Mouse (Mus musculus) forebrain, embryonic 11.5 days (tissue): ENCODE results near the gene Fndc11. TPM values are rescaled to one million over a fixed set of nuclear protein-coding genes. Genes with fewer than 3 reads are reported as not detected.
A peak's percentile ranks its signal among the peaks of the same experiment; 100 is the strongest.

Source experiments
- ATAC-seq: fragments of 200-750 bp; cut with Nextera tagmentation; replicated peaks from 2 replicates; pipeline ENCODE4 v1.8.0; 2017; ENCODE audit warnings: moderate TSS enrichment; ENCODE audit not compliant: low FRiP score
- DNase-seq: peaks from one replicate; pipeline ENCODE4 v3.0.0-alpha.2; 2017; ENCODE audit warnings: low spot score
- H3K27ac ChIP-seq: fragments of 300-500 bp; sonication (generic); 2 replicates; pipeline ENCODE4 v1.5.1; 2014; ENCODE audit warnings: low read depth, low read length
- H3K27me3 ChIP-seq: fragments of 300-500 bp; sonication (generic); 2 replicates; pipeline ENCODE4 v1.6.1; 2014; ENCODE audit warnings: mild to moderate bottlenecking, low read length, mixed read lengths; ENCODE audit not compliant: control insufficient read depth, insufficient read depth
- H3K36me3 ChIP-seq: fragments of 300-500 bp; sonication (generic); 2 replicates; pipeline ENCODE4 v1.6.1; 2014; ENCODE audit warnings: mild to moderate bottlenecking, low read length, moderate library complexity, mixed read lengths; ENCODE audit not compliant: control insufficient read depth, insufficient read depth
- H3K4me1 ChIP-seq: fragments of 300-500 bp; sonication (generic); replicated peaks from 2 replicates; pipeline ENCODE4 v1.6.1; 2014; ENCODE audit warnings: low read length, mixed read lengths; ENCODE audit not compliant: control insufficient read depth, insufficient read depth
- H3K4me2 ChIP-seq: fragments of 300-500 bp; sonication (generic); 2 replicates; pipeline ENCODE4 v1.6.1; 2014; ENCODE audit warnings: low read depth, mild to moderate bottlenecking, low read length, moderate library complexity, mixed read lengths; ENCODE audit not compliant: severe bottlenecking
- H3K4me3 ChIP-seq: fragments of 300-500 bp; sonication (generic); 2 replicates; pipeline ENCODE4 v1.5.1; 2014; ENCODE audit warnings: low read depth, low read length
- H3K9ac ChIP-seq: fragments of 300-500 bp; sonication (generic); 2 replicates; pipeline ENCODE4 v1.6.1; 2014; ENCODE audit warnings: low read length
- H3K9me3 ChIP-seq: fragments of 300-500 bp; sonication (generic); 2 replicates; pipeline ENCODE4 v1.6.1; 2016; ENCODE audit warnings: low read length, mixed read lengths; ENCODE audit not compliant: control insufficient read depth
- WGBS: fragments of 180-500 bp; shearing (Covaris S2); extraction: QIAGEN DNeasy Blood & Tissue Kit; methylation state at CpG from one replicate; pipeline ENCODE4 v1.1.7; 2014; 5-methylcytosine and 5-hydroxymethylcytosine counted together
- polyA plus RNA-seq: library from polyadenylated mRNA; unstranded; fragments of >200 nt; fragmentation: Nextera tagmentation; extraction: Ambion mirVana; gene quantifications from 2 replicates; pipeline ENCODE4 v1.2.1, GENCODE M21; 2014

Fndc11 gene
- polyA plus RNA-seq = 0.24 TPM in 1 of 2 replicates, not detected in the other

DNA sequence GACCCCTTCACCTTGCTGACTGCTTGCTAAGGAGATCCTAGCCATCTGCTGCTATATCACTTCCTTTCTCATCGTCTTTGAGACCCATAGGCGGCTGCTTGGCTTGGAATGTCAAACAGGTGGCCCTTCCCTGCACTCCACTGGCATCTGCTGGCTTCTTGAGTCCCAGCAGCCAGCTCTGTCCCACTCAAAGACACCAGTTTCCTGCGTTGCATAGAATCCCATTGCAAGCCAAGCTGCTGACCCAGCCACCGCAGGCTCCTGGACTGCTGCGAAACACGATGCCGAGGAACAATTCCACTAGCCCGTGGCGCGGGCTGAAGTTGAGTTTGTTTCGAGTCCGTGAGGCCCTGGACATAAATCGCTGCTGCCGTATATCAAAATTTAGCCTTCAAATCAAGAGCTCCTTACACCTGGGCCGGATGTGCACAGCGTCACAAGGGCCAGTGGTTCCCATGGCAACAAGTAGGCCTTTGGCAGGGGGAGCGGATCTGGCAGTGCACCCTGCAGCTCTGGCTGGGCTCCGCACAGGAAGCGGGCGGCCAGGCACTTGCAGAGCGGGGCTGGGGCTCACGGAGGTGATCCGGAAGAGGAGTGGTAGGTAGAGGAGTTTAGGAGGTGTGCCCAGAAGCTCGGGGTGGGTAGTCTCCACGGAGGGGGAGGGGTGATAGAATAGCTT lies at the start of gene Fndc11:
Gene Fndc11 (plus strand): TSS at position 476 of the 679 bp plus-strand sequence.
- no peaks in the 10 kb centered on the region for H3K9me3 ChIP-seq
- 4% methylated on average over 25 of the region's 25 CpGs for WGBS
- H3K4me3 ChIP-seq = peak within 1 kb of the TSS; percentile 26
- peak; percentile 76 for DNase-seq
- no peak within 1 kb of the TSS for H3K27ac ChIP-seq
- no peaks in the 10 kb centered on the region for H3K36me3 ChIP-seq
- H3K27me3 ChIP-seq = no peaks in the 10 kb centered on the region
- peak; percentile 87 for ATAC-seq
- peak within 1 kb of the TSS; percentile 67 for H3K4me2 ChIP-seq
- H3K4me1 ChIP-seq = peaks cover 7% of the 10 kb centered on the region; the same call in 1 of the 2 replicates
- peak within 1 kb of the TSS; percentile 52 for H3K9ac ChIP-seq

DNA sequence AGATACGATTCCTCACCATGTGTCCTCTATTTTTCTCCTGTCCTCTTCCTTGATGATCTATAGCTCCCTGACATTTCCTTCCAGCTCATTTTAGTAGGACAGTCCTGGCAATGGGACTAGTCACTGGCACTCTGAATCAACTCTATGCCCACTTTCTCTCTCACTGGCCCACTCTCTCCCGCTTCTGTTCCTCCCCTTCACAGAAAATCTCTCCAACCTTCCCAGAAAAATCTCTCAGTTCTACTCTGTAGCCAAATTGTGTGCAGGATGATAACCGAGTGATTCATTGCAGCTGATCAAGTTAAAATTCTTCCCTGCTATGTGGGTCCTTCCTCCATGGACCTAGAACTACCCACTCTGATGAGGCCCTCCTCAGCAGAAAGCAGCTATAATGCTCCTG lies 45.2 kb upstream of the Fndc11 start:
- H3K27me3 ChIP-seq = no peaks in the 10 kb centered on the region

DNA sequence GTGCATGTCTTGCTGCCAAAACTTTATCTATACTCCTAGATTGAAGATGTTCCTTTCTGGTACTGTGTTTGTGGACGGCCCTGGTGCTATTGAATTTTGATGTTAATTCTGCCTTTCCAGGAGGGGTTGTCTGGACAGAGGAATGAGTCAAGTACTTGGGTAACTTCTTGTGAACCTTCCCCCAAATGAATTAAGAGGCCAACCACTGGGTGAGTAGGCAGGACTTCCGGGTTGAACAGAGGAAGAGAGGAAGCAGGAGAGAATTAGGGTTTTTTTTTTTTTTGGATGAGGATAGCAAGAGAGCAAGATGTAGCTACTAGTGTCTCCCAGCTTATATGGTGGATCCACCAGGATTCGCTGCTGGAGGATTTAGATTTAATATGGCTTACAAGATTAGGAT lies 41.8 kb upstream of the Fndc11 start:
- Histone ChIP-seq H3K27ac (no peak overlapping the region), H3K9me3 (no peaks in the 10 kb centered on the region), H3K4me3 (no peak overlapping the region), H3K4me1 (no peaks in the 10 kb centered on the region), H3K27me3 (no peaks in the 10 kb centered on the region), H3K9ac (no peak overlapping the region), H3K4me2 (no peak overlapping the region), H3K36me3 (no peaks in the 10 kb centered on the region)
- WGBS = 79% methylated on average over 3 of the region's 3 CpGs
- DNase-seq (no peak), ATAC-seq (no peak)

More for the DNA sequence above, 45.2 kb upstream of the Fndc11 start:
- 90% methylated on average over 3 of the region's 3 CpGs for WGBS
- H3K36me3 ChIP-seq = no peaks in the 10 kb centered on the region
- H3K4me3 ChIP-seq = no peak overlapping the region
- no peaks in the 10 kb centered on the region for H3K4me1 ChIP-seq
- no peak overlapping the region for H3K9ac ChIP-seq
- DNase-seq = no peak
- ATAC-seq = no peak
- H3K9me3 ChIP-seq = no peaks in the 10 kb centered on the region
- no peak overlapping the region for H3K4me2 ChIP-seq
- no peak overlapping the region for H3K27ac ChIP-seq

DNA sequence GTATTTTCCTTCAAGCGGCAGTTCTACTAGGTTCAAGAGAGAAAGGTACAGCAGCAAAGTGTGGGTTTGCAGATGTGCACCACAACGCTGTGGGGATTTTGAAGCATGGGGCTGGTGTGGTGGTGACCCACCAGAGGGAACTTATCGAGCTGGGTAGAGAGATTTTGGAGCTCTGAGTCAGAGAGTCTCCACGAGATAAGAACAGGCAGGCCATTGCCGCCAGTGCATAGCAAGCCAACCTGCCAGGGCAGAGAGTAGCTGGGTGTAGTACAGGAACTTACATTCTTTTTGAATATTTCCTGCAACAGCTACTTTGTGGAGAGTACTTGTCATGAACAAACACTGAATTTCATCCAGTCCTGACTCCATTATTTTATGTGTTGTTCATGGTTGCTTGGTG lies 41.3 kb upstream of the Fndc11 start:
- no peaks in the 10 kb centered on the region for H3K4me1 ChIP-seq
- no peak for ATAC-seq
- no peak overlapping the region for H3K27ac ChIP-seq
- no peaks in the 10 kb centered on the region for H3K9me3 ChIP-seq
- H3K4me3 ChIP-seq = no peak overlapping the region
- H3K9ac ChIP-seq = no peak overlapping the region
- no peaks in the 10 kb centered on the region for H3K36me3 ChIP-seq
- WGBS = 91% methylated on average over 5 of the region's 5 CpGs
- H3K27me3 ChIP-seq = no peaks in the 10 kb centered on the region
- H3K4me2 ChIP-seq = no peak overlapping the region
- DNase-seq = no peak

DNA sequence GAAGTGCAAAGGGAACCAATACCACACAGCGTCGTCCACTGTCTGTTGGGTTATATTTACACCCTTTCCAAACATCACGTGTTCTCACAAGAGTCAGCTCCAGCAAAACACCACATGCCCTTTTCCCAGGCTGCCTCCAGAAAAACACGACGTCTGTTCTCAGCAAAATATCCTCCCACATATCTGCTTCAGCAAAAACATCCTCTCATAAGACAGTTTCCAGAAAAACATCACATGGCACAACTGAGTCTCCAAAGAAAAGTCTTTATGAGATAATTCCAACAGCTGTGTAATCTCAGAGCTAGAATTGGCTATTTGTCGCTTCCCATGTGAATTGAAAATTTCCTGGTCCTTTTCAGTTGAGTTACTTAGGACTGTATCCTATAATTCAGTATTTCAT lies 38.9 kb upstream of the Fndc11 start:
- Histone ChIP-seq H3K27me3 (no peaks in the 10 kb centered on the region), H3K27ac (no peak overlapping the region), H3K36me3 (no peaks in the 10 kb centered on the region), H3K4me2 (no peak overlapping the region), H3K9ac (no peak overlapping the region), H3K4me1 (no peaks in the 10 kb centered on the region), H3K4me3 (no peak overlapping the region), H3K9me3 (no peaks in the 10 kb centered on the region)
- DNase-seq (no peak), ATAC-seq (no peak)
- 84% methylated on average over 6 of the region's 6 CpGs for WGBS

DNA sequence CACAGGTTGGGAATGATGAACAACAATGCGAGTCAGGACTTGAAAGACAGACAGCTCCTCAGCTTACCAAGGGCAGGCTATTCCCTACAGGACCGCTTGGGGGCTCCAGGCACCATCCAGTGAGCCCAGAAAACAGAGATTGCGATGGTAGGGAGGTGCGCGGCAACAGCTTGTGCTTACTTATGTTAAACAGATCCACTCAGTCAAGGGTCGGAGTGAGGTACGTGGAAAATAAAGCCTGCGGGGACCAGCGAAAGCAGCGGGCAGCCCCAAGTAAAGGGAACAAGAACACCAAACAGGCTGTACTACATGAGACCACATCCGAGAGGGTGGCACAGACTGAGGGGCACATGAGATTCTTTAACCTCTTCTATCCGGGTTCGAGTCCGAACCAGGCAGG lies 33.2 kb upstream of the Fndc11 start:
- Histone ChIP-seq H3K9me3 (no peaks in the 10 kb centered on the region), H3K27ac (peak overlapping the region; percentile 91), H3K4me1 (peaks cover 3% of the 10 kb centered on the region), H3K4me2 (peak overlapping the region; percentile 73), H3K4me3 (peak overlapping the region; percentile 67), H3K36me3 (no peaks in the 10 kb centered on the region), H3K27me3 (no peaks in the 10 kb centered on the region), H3K9ac (peak overlapping the region; percentile 97)
- peak; percentile 91 for DNase-seq
- WGBS = 0% methylated on average over 14 of the region's 14 CpGs
- peak; percentile 83 for ATAC-seq

DNA sequence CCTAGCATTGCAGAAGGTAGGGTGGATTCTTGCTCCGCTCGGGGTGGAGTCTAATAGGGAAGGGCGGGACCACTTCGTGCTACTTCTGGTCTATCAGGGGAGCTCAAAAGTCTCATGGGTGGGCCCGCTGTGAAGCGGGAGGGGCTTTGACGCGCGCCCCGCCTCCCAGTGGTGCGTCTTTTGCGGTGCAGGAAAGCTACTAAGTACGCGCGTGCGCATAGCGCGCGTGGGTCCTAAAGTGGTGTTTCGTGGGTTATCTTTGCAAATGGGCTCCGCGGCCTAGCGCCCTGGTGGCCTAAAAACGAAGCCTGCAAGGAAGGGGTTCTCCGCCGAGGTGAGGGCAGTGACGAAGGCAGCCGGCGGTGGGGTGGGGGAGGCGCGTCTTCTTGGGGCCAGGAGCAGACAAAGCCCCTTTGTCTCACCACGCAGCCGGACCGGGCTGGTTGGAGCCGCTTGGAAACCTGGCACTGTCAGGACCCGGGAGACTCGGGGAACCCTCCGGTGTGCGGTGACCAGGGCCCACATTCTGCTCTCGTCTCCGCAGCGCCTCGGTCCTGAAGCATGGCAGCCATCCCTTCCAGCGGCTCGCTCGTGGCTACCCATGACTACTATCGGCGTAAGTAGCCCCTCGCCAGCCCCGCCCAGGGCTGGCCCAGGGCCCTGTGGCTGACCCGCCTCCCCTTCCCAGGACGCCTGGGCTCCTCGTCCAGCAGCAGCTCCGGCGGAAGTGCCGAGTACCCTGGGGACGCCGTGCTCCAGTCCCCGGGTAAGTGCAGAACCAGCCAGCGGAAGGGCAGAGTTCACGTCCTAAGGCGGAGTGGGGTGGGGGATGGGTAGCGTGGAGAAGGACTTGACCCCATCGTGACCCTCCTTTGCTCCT lies 32.5 kb upstream of the Fndc11 start, which contains the start of gene Ppdpf:
Gene Ppdpf (plus strand): TSS at position 127 of the 880 bp plus-strand sequence.
- peak; percentile 93 for ATAC-seq
- WGBS = under 1% methylated on average over 63 of the region's 64 CpGs
- Histone ChIP-seq H3K27ac (peak within 1 kb of the TSS; percentile 91), H3K9me3 (no peaks in the 10 kb centered on the region), H3K4me2 (peak within 1 kb of the TSS; percentile 73), H3K27me3 (no peaks in the 10 kb centered on the region), H3K9ac (peak within 1 kb of the TSS; percentile 97), H3K36me3 (no peaks in the 10 kb centered on the region), H3K4me3 (peak within 1 kb of the TSS; percentile 67), H3K4me1 (peaks cover 3% of the 10 kb centered on the region)
- DNase-seq = peak; percentile 93

DNA sequence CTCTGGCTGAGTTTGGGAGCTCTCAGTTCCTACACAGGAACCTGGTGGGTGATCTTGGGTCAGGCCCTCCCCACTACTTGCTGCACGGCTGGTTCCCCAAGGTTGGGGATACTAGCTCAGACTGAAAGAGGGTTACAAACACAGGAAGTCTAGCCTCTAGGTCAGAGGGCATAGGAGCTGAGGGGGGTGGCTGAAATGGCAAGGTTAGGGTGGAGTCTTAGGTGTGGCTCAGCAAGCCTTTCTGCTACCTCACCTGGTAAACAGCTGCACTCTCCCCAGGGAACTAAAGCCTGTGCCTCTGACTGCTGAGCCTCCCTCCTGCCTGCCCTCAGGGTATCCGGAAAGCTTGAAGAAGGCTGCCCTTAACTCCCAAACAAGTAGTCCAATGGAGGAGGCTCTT lies 31.1 kb upstream of the Fndc11 start:
- DNase-seq = no peak
- H3K9ac ChIP-seq = peak overlapping the region; percentile 44
- H3K36me3 ChIP-seq = no peaks in the 10 kb centered on the region
- H3K27ac ChIP-seq = no peak overlapping the region; the same call in 1 of the 2 replicates
- no peak for ATAC-seq
- peak overlapping the region; percentile 67 for H3K4me3 ChIP-seq
- H3K4me2 ChIP-seq = peak overlapping the region; percentile 73; the same call in 1 of the 2 replicates
- no peaks in the 10 kb centered on the region for H3K9me3 ChIP-seq
- H3K4me1 ChIP-seq = peaks cover 3% of the 10 kb centered on the region
- 70% methylated on average over 2 of the region's 2 CpGs for WGBS
- no peaks in the 10 kb centered on the region for H3K27me3 ChIP-seq
